Mouse (Mus musculus) embryonic facial prominence, embryonic 10.5 days (tissue): ENCODE results near the gene 4930524B15Rik. TPM values are rescaled to one million over a fixed set of nuclear protein-coding genes. Genes with fewer than 3 reads are reported as not detected.
"Not testable (repeated sequence)": the region's sequence is repeated elsewhere in the genome, so short reads cannot be mapped to it uniquely, and the experiment has no call there.

Experiments used
- DNase-seq: peaks from one replicate; pipeline ENCODE4 v3.0.0-alpha.2; 2017; ENCODE audit warnings: low spot score
- H3K27ac ChIP-seq: fragments of 300-500 bp; sonication (generic); replicated peaks from 2 replicates; pipeline ENCODE4 v1.5.1; 2016; ENCODE audit warnings: mild to moderate bottlenecking
- H3K27me3 ChIP-seq: fragments of 300-500 bp; sonication (generic); replicated peaks from 2 replicates; pipeline ENCODE4 v1.6.1; 2016; ENCODE audit warnings: low read depth, mild to moderate bottlenecking; ENCODE audit not compliant: poor library complexity, severe bottlenecking
- H3K36me3 ChIP-seq: fragments of 300-500 bp; sonication (generic); replicated peaks from 2 replicates; pipeline ENCODE4 v1.6.1; 2016; ENCODE audit warnings: mild to moderate bottlenecking, moderate library complexity
- H3K4me1 ChIP-seq: fragments of 300-500 bp; sonication (generic); 2 replicates; pipeline ENCODE4 v1.6.1; 2016
- H3K4me3 ChIP-seq: fragments of 300-500 bp; sonication (generic); 2 replicates; pipeline ENCODE4 v1.5.1; 2016; ENCODE audit warnings: mild to moderate bottlenecking, moderate library complexity
- H3K9me3 ChIP-seq: fragments of 300-500 bp; sonication (generic); 2 replicates; pipeline ENCODE4 v1.6.1; 2016; ENCODE audit warnings: mild to moderate bottlenecking
- WGBS: fragments of 180-500 bp; shearing (Covaris S2); methylation state at CpG from one replicate; pipeline ENCODE4 v1.1.7; 2016; 5-methylcytosine and 5-hydroxymethylcytosine counted together
- polyA plus RNA-seq: library from polyadenylated mRNA; unstranded; fragments of >200 nt; fragmentation: Nextera tagmentation; extraction: Ambion mirVana; gene quantifications from 2 replicates; pipeline ENCODE4 v1.2.1, GENCODE M21; 2016

4930524B15Rik gene
- polyA plus RNA-seq, 1 experiment from 2014 or later, result 0.14 TPM

- H3K9me3 ChIP-seq, result no peaks in the 10 kb centered on the region
- no peak for DNase-seq
- H3K27ac ChIP-seq, result no peak overlapping the region
- H3K4me3 ChIP-seq, result no peak overlapping the region
- H3K4me1 ChIP-seq, result peaks cover 6% of the 10 kb centered on the region
- no peaks in the 10 kb centered on the region for H3K36me3 ChIP-seq
- WGBS, result 88% methylated on average over 1 of the region's 1 CpGs
- H3K27me3 ChIP-seq, result peaks cover 7% of the 10 kb centered on the region
These were observed 1.4 kb upstream of the 4930524B15Rik start for GRCm38 (mm10) chr11:31963993-31964392.

DNA sequence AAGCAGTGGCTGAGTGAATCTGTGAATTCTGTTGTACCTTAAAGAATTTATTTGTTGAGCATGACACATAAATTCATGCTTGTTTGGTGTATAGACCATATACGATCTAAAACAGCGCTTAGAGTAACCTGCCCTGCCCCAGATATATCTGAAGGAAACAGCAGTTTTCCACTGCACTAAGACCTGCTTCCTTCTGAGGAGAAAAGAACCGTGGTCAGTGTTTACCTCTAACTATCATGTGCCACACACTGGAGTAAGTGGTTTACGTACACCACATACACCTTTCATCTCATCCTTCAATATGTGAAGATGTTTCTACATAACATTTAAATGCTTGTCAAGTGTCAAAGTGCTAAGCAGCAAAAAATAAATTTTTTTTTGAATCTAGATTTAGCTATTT is 8.7 kb downstream of the 4930524B15Rik start:
- H3K4me3 ChIP-seq, result no peak overlapping the region
- WGBS, result 84% methylated on average over 4 of the region's 4 CpGs
- H3K9me3 ChIP-seq, result no peaks in the 10 kb centered on the region
- H3K27ac ChIP-seq, result no peak overlapping the region
- DNase-seq, result no peak
- no peaks in the 10 kb centered on the region for H3K27me3 ChIP-seq
- H3K4me1 ChIP-seq, result no peaks in the 10 kb centered on the region
- H3K36me3 ChIP-seq, result no peaks in the 10 kb centered on the region

DNA sequence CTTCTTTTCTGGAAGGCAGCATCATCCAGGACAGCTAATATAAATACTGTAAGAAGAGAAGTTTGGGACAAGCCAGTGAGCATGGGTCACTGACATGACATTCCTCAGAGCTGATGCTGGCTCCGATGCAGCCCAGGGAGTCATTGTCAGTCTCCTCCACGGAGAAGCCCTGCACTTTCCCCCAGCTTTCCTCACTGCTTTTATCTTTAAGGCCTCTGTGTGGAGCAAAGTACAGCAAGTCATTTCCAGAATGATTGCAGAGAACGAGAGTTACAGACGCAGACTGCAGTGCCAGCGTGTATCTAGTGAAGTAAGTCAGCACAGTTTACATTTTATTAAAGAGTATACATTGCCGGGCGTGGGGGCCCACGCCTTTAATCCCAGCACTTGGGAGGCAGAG is 9.4 kb downstream of the 4930524B15Rik start:
- 66% methylated on average over 8 of the region's 8 CpGs for WGBS
- DNase-seq, result no peak
- Histone ChIP-seq H3K27ac (no peak overlapping the region), H3K36me3 (no peaks in the 10 kb centered on the region), H3K9me3 (peaks cover 4% of the 10 kb centered on the region; the same call in 1 of the 2 replicates), H3K4me1 (no peaks in the 10 kb centered on the region), H3K4me3 (no peak overlapping the region), H3K27me3 (no peaks in the 10 kb centered on the region)

DNA sequence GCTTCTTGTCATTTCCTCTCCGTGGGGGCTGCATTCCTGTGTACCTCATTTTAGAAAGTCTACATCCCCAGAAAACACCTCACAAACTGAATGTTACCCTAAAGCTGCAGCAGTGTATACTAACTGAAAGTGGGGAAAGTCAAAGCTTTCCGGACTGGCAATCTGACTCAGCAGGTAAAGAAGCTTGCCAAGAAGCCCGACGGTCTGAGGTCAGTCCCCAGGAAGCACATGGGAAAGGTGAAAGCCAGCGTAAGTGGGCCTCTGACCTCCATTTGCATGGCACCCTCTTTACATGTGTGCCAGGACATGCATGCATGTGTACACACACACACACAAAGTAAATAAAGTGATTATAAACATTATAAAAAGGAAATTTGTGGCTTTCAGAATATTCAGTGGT is 10.3 kb downstream of the 4930524B15Rik start:
- DNase-seq, result no peak
- Histone ChIP-seq H3K27ac (no peak overlapping the region), H3K27me3 (no peaks in the 10 kb centered on the region), H3K36me3 (no peaks in the 10 kb centered on the region), H3K4me1 (no peaks in the 10 kb centered on the region), H3K9me3 (peaks cover 9% of the 10 kb centered on the region; the same call in 1 of the 2 replicates), H3K4me3 (no peak overlapping the region)
- WGBS, result 87% methylated on average over 5 of the region's 5 CpGs

DNA sequence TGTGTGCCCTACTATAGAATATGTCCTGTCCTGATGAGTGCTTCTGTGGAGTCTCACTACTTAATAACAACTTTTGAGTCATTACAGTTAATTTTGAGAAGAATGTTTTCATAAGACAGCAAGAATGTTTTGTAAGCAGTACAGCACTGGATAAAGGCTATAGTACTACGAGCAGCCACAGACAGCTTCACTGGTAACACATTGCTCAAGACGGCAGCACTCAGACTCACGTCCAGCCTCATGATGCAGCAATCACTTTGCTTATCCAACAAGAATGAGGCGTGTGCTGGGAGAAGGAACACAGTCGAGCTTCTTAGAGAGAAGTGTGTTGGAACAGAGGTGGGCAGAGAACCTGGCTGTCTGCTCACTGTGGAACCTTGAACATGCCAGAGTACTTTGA is 10.7 kb downstream of the 4930524B15Rik start:
- Histone ChIP-seq H3K4me1 (no peaks in the 10 kb centered on the region), H3K9me3 (peaks cover 10% of the 10 kb centered on the region; the same call in 1 of the 2 replicates), H3K36me3 (no peaks in the 10 kb centered on the region), H3K4me3 (no peak overlapping the region), H3K27me3 (no peaks in the 10 kb centered on the region), H3K27ac (no peak overlapping the region)
- WGBS, result 83% methylated on average over 5 of the region's 5 CpGs
- no peak for DNase-seq

DNA sequence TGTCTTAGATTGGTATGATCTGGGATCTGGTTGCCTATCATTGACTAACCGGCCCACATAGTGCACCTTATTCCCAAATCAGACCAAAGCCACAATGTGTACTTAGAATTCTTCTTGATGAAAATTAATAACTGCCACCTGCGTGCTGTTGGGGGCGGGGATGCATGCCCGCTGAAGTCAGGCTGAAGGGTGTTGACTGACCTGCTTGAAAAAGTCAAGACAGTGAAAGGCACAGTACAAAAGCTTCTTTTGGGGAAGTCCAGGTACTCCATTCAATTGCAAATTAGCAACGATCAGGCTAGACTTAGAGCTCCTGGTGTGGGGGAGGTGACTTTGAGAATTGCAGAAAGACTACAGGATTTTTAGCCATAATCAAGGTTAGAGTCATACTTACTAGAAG is 14.7 kb downstream of the 4930524B15Rik start:
- not testable (repeated sequence) for DNase-seq, H3K4me3 ChIP-seq, H3K4me1 ChIP-seq, H3K27me3 ChIP-seq, H3K36me3 ChIP-seq, H3K27ac ChIP-seq
- peaks cover 15% of the 10 kb centered on the region; the same call in 1 of the 2 replicates for H3K9me3 ChIP-seq
- WGBS, result 92% methylated on average over 5 of the region's 5 CpGs

GRCm38 (mm10) chr11:31981830-31982229 is 16.4 kb downstream of the 4930524B15Rik start:
- no peak for DNase-seq
- H3K27me3 ChIP-seq, result no peaks in the 10 kb centered on the region
- H3K9me3 ChIP-seq, result peaks cover 15% of the 10 kb centered on the region; the same call in 1 of the 2 replicates
- 89% methylated on average over 7 of the region's 7 CpGs for WGBS
- no peaks in the 10 kb centered on the region for H3K4me1 ChIP-seq
- no peak overlapping the region for H3K4me3 ChIP-seq
- H3K27ac ChIP-seq, result no peak overlapping the region
- no peaks in the 10 kb centered on the region for H3K36me3 ChIP-seq

DNA sequence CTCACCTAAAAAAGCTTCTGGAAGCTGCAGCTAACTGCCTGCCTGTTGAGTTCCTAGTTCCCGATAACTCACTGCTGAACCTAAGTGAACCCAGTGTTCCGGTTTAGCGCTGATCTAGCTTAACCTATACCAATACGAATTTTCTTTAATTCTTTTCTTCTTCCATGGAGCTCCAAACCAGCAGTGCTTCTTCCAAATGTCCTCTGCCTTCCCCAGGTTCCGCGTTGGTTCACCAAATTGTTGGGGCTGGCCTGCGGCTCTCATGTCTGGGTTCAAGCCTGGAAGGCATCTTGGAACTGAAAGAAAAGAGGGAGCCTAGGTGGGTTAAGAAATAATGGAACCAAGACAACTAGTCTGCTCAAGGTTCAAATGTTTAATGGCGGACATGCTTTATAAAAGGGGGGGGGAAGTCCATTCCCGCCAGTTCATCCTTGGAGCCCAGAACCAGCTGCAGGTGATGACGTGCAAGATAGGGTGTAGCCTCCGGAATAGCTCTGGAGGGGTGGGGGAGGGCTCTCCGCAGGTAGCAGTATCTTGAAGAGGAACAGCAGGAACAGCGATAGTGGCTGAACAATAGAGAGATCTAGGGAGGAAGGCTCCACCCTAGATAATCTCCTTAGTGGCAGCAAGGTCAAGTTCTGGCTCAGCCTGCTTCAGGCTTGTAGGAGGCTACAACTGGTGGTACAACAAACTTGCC is 17.0 kb downstream of the 4930524B15Rik start:
- 85% methylated on average over 13 of the region's 13 CpGs for WGBS
- not testable (repeated sequence) for H3K4me3 ChIP-seq

DNA sequence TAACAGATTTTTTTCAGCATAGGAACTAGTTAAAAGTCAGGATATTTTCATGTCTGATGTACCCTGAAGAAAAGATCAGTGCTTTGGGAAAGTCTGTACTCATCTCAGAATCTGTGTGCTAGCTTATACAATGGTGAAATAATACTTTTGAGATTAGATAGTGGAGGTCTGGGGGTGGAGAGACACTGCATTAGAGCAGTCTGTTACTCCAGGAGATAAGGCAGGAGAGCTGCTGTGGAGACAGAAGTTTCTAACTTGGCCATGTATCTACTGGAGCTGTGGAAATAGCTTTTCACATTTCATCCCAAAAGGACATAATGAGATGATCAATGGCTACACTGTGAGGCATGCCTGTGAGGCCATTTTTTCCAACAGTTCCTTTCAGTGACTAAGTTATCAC is 17.9 kb downstream of the 4930524B15Rik start:
- Histone ChIP-seq H3K27me3 (no peaks in the 10 kb centered on the region), H3K9me3 (peaks cover 15% of the 10 kb centered on the region; the same call in 1 of the 2 replicates), H3K4me3 (no peak overlapping the region), H3K27ac (no peak overlapping the region), H3K4me1 (no peaks in the 10 kb centered on the region), H3K36me3 (no peaks in the 10 kb centered on the region)
- DNase-seq, result no peak

More for the DNA sequence above, 17.0 kb downstream of the 4930524B15Rik start:
- peaks cover 15% of the 10 kb centered on the region; the same call in 1 of the 2 replicates for H3K9me3 ChIP-seq
- not testable (repeated sequence) for H3K27ac ChIP-seq, H3K4me1 ChIP-seq, H3K36me3 ChIP-seq, DNase-seq, H3K27me3 ChIP-seq

DNA sequence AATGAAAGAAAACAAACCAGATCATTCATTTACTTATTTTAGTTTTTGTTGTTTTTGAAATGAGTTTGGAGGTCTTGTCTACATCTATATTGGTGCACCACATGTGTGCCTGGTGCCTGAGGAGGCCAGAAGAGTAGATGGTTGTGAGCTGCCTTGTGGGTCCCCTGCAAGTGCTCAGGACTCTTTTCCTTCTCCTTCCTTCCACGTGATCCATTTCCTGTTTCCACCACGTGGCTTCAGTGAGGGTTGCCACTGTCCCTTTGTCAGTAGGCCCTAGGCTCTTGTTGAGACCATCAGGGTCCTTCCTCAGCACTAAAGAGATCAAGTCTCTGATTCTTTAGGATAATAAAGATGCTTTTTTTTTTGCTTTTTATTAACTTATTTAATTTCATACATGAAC is 19.4 kb downstream of the 4930524B15Rik start:
- 71% methylated on average over 2 of the region's 2 CpGs for WGBS
- no peaks in the 10 kb centered on the region for H3K27me3 ChIP-seq
- no peak overlapping the region for H3K4me3 ChIP-seq
- no peak overlapping the region for H3K27ac ChIP-seq
- no peaks in the 10 kb centered on the region for H3K4me1 ChIP-seq
- H3K9me3 ChIP-seq, result peaks cover 12% of the 10 kb centered on the region; the same call in 1 of the 2 replicates
- no peak for DNase-seq
- H3K36me3 ChIP-seq, result no peaks in the 10 kb centered on the region

GRCm38 (mm10) chr11:31992535-31992934 is 27.1 kb downstream of the 4930524B15Rik start:
- no peaks in the 10 kb centered on the region for H3K4me1 ChIP-seq
- 89% methylated on average over 3 of the region's 3 CpGs for WGBS
- no peaks in the 10 kb centered on the region for H3K27me3 ChIP-seq
- no peaks in the 10 kb centered on the region for H3K36me3 ChIP-seq
- H3K27ac ChIP-seq, result no peak overlapping the region
- DNase-seq, result no peak
- H3K4me3 ChIP-seq, result no peak overlapping the region
- H3K9me3 ChIP-seq, result no peaks in the 10 kb centered on the region

GRCm38 (mm10) chr11:31999716-32000115 is 34.3 kb downstream of the 4930524B15Rik start:
- WGBS, result 44% methylated on average over 2 of the region's 2 CpGs
- Histone ChIP-seq H3K9me3 (no peaks in the 10 kb centered on the region), H3K4me1 (peaks cover 39% of the 10 kb centered on the region), H3K4me3 (no peak overlapping the region), H3K27ac (no peak overlapping the region), H3K27me3 (no peaks in the 10 kb centered on the region; the same call in 1 of the 2 replicates), H3K36me3 (no peaks in the 10 kb centered on the region; the same call in 1 of the 2 replicates)
- no peak for DNase-seq

GRCm38 (mm10) chr11:32000281-32000680 is 34.9 kb downstream of the 4930524B15Rik start, which contains the start of gene Nsg2:
TSS of gene Nsg2 (plus strand) at chr11:32000463.
- Histone ChIP-seq H3K4me3 (peak within 1 kb of the TSS; percentile 51), H3K27ac (peak within 1 kb of the TSS; percentile 77)
- 0% methylated on average over 16 of the region's 16 CpGs for WGBS

More at GRCm38 (mm10) chr11:32000281-32000680, 34.9 kb downstream of the 4930524B15Rik start, which contains the start of gene Nsg2:
- H3K9me3 ChIP-seq, result no peaks in the 10 kb centered on the region
- H3K27me3 ChIP-seq, result no peaks in the 10 kb centered on the region; the same call in 1 of the 2 replicates
- H3K4me1 ChIP-seq, result peaks cover 39% of the 10 kb centered on the region
- peak; percentile 86 for DNase-seq
- no peaks in the 10 kb centered on the region; the same call in 1 of the 2 replicates for H3K36me3 ChIP-seq
